Mouse (Mus musculus) liver, embryonic 14.5 days (tissue): ENCODE data around the gene Zkscan2.

Experiments
- CTCF ChIP-seq: IDR thresholded peaks from 2 replicates; pipeline ENCODE4 v1.5.1; 2016; ENCODE audit warnings: antibody characterized with exemption, low read depth, control low read depth
- EP300 ChIP-seq: IDR thresholded peaks from 2 replicates; pipeline ENCODE4 v1.6.1; 2016; ENCODE audit warnings: antibody characterized with exemption, low read depth

- TF ChIP-seq EP300 (no peak), CTCF (no peak)
These were observed 69.9 kb downstream of the Zkscan2 start for GRCm38 (mm10) chr7:123430411-123430705.
